Mouse (Mus musculus) limb, embryonic 11.5 days (tissue): ENCODE data around the gene Rdh16f2. TPM values are rescaled to one million over a fixed set of nuclear protein-coding genes. Genes with fewer than 3 reads are reported as not detected.
"Not testable (repeated sequence)": the region's sequence is repeated elsewhere in the genome, so short reads cannot be mapped to it uniquely, and the experiment has no call there.

Experiments
- ATAC-seq: fragments of 200-750 bp; cut with Nextera tagmentation; 2 replicates; pipeline ENCODE4 v1.8.0; 2017; ENCODE audit warnings: low read depth; ENCODE audit not compliant: insufficient number of reproducible peaks, low FRiP score, low TSS enrichment
- DNase-seq: peaks from one replicate; pipeline ENCODE4 v3.0.0-alpha.2; 2015; ENCODE audit warnings: low spot score
- H3K27ac ChIP-seq: fragments of 300-500 bp; sonication (generic); replicated peaks from 2 replicates; pipeline ENCODE4 v1.5.1; 2014; ENCODE audit warnings: low read depth, mild to moderate bottlenecking, low read length
- H3K27me3 ChIP-seq: fragments of 300-500 bp; sonication (generic); 2 replicates; pipeline ENCODE4 v1.6.1; 2014; ENCODE audit warnings: mild to moderate bottlenecking, low read length, mixed read lengths; ENCODE audit not compliant: control insufficient read depth, insufficient read depth
- H3K36me3 ChIP-seq: fragments of 300-500 bp; sonication (generic); 2 replicates; pipeline ENCODE4 v1.6.1; 2014; ENCODE audit warnings: mild to moderate bottlenecking, low read length, moderate library complexity, mixed read lengths; ENCODE audit not compliant: control insufficient read depth, insufficient read depth
- H3K4me1 ChIP-seq: fragments of 300-500 bp; sonication (generic); 2 replicates; pipeline ENCODE4 v1.6.1; 2014; ENCODE audit warnings: low read length, mixed read lengths; ENCODE audit not compliant: control insufficient read depth, insufficient read depth
- H3K4me2 ChIP-seq: fragments of 300-500 bp; sonication (generic); 2 replicates; pipeline ENCODE4 v1.6.1; 2014; ENCODE audit warnings: low read depth, mild to moderate bottlenecking, moderate library complexity; ENCODE audit not compliant: severe bottlenecking
- H3K4me3 ChIP-seq: fragments of 300-500 bp; sonication (generic); 2 replicates; pipeline ENCODE4 v1.5.1; 2014; ENCODE audit warnings: low read depth, low read length
- H3K9ac ChIP-seq: fragments of 300-500 bp; sonication (generic); 2 replicates; pipeline ENCODE4 v1.6.1; 2014; ENCODE audit warnings: mild to moderate bottlenecking, low read length
- H3K9me3 ChIP-seq: fragments of 300-500 bp; sonication (generic); 2 replicates; pipeline ENCODE4 v1.6.1; 2016; ENCODE audit warnings: low read length; ENCODE audit not compliant: control insufficient read depth
- WGBS: fragments of 180-500 bp; shearing (Covaris S2); extraction: QIAGEN DNeasy Blood & Tissue Kit; methylation state at CpG from one replicate; pipeline ENCODE4 v1.1.7; 2014; 5-methylcytosine and 5-hydroxymethylcytosine counted together
- polyA plus RNA-seq: library from polyadenylated mRNA; unstranded; fragments of >200 nt; fragmentation: Nextera tagmentation; extraction: Ambion mirVana; gene quantifications from 2 replicates; pipeline ENCODE4 v1.2.1, GENCODE M21; 2014

Gene Rdh16f2
- polyA plus RNA-seq, result not detected in 2 replicates

DNA sequence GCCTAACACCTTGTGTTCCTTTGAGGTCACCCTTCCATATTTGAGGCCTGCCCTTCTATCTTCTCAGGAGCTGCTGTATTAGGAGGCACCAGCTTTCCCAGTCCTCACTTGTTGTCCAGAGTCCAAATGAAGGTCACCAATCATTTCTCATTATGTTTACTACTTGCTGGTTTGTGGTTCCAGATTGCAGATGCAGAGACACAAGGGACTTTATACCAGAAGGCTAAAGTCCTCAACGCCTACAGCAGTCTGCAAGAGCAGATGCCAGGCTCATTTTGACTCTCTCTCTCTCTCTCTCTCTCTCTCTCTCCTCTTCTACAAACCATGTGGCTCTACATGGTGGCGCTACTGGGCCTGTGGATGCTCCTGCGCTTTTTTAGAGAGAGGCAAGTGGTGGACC, at the start of gene Rdh16f2:
Gene Rdh16f2, plus strand, starts transcription at position 243 of the 400 bp plus-strand sequence.
- 84% methylated on average over 3 of the region's 3 CpGs for WGBS
- Histone ChIP-seq H3K9me3 (no peaks in the 10 kb centered on the region), H3K27ac (no peak within 1 kb of the TSS), H3K36me3 (no peaks in the 10 kb centered on the region), H3K4me2 (no peak within 1 kb of the TSS), H3K4me1 (no peaks in the 10 kb centered on the region), H3K27me3 (no peaks in the 10 kb centered on the region), H3K4me3 (no peak within 1 kb of the TSS), H3K9ac (no peak within 1 kb of the TSS)
- ATAC-seq, result no peak
- DNase-seq, result no peak

- not testable (repeated sequence) for H3K9ac ChIP-seq, ATAC-seq, H3K9me3 ChIP-seq, DNase-seq, H3K4me3 ChIP-seq, H3K4me1 ChIP-seq, H3K27me3 ChIP-seq, H3K36me3 ChIP-seq, H3K27ac ChIP-seq, H3K4me2 ChIP-seq
- WGBS, result 75% methylated on average over 4 of the region's 4 CpGs
Measured at GRCm38 (mm10) chr10:127817268-127817910, 48.9 kb upstream of the Rdh16f2 start.

DNA sequence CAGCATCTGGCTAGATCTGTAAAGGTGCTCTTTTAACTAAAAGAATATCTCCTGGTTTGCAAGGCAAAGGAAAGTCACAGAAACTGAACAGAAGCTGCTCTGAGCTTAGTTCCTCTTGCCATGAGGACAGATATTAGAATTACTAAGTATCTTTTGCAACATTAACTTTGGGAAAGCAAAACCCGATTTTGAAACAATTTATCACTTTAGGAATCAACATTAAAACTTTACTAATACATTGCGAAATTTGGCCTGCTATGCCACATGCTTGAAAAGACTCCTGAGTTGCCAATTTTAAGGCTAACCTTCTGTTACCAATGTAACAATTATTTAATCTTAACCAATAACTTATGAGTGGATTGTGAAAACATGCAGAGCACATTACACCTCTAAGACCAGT, 44.5 kb upstream of the Rdh16f2 start:
- H3K27me3 ChIP-seq, H3K9ac ChIP-seq, H3K4me3 ChIP-seq, DNase-seq, H3K9me3 ChIP-seq, H3K27ac ChIP-seq, H3K4me2 ChIP-seq, H3K36me3 ChIP-seq, H3K4me1 ChIP-seq, ATAC-seq: not testable (repeated sequence)
- 91% methylated on average over 2 of the region's 2 CpGs for WGBS

DNA sequence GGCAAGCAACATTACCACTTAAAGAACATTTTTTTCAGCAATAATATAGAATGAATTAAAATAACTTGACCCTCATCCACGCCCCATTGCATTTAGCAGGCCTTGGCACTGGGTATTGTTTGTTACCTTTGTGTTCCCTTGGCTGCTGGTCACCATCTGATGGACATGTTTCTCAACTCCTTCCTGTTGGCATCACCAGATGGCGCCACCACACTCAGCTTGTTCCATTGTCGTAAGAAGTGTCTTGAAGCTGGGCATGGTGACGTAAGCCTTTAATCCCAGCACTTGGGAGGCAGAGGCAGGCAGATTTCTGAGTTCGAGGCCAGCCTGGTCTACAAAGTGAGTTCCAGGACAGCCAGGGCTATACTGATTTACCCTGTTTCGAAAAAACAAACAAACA, 40.9 kb upstream of the Rdh16f2 start:
- 81% methylated on average over 6 of the region's 6 CpGs for WGBS
- peak; percentile 29 for DNase-seq
- no peak overlapping the region for H3K4me3 ChIP-seq
- no peak overlapping the region for H3K27ac ChIP-seq
- no peak overlapping the region for H3K4me2 ChIP-seq
- H3K27me3 ChIP-seq, result no peaks in the 10 kb centered on the region
- no peaks in the 10 kb centered on the region for H3K9me3 ChIP-seq
- H3K36me3 ChIP-seq, result no peaks in the 10 kb centered on the region
- no peak for ATAC-seq
- no peaks in the 10 kb centered on the region for H3K4me1 ChIP-seq
- H3K9ac ChIP-seq, result no peak overlapping the region

- no peaks in the 10 kb centered on the region for H3K9me3 ChIP-seq
- H3K9ac ChIP-seq, result no peak overlapping the region
- H3K4me2 ChIP-seq, result no peak overlapping the region
- ATAC-seq, result no peak
- H3K36me3 ChIP-seq, result no peaks in the 10 kb centered on the region
- H3K27me3 ChIP-seq, result no peaks in the 10 kb centered on the region
- DNase-seq, result no peak
- no peak overlapping the region for H3K4me3 ChIP-seq
- 74% methylated on average over 3 of the region's 3 CpGs for WGBS
- no peak overlapping the region for H3K27ac ChIP-seq
- no peaks in the 10 kb centered on the region for H3K4me1 ChIP-seq
Measured at GRCm38 (mm10) chr10:127829121-127829520, 37.2 kb upstream of the Rdh16f2 start.

DNA sequence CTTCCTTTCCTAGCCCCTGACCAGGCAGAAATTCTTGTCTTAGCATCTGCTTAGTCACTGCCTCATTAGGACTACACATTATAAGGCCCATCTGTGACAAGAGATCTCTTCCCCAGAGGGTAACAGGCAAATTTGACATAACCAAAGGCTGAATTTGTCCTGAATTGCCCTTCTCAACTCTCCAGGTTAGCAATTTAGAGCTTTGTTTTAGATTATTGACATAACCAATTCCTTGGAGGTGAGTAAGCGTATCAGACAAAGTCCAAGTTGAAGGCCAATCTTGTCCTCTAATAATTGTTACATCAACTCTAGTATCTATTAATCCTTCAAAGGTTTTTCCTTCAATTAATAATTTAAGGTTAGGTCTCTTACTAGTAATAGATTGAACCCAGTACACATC, 32.1 kb upstream of the Rdh16f2 start:
- H3K4me3 ChIP-seq, DNase-seq, H3K9ac ChIP-seq, H3K36me3 ChIP-seq, ATAC-seq, H3K9me3 ChIP-seq, H3K4me1 ChIP-seq, H3K4me2 ChIP-seq, H3K27ac ChIP-seq, H3K27me3 ChIP-seq: not testable (repeated sequence)
- WGBS, result 96% methylated on average over 1 of the region's 1 CpGs

- no peak for DNase-seq
- H3K9ac ChIP-seq, result no peak overlapping the region
- H3K4me2 ChIP-seq, result no peak overlapping the region
- H3K27ac ChIP-seq, result no peak overlapping the region
- WGBS, result 91% methylated on average over 5 of the region's 5 CpGs
- no peaks in the 10 kb centered on the region for H3K4me1 ChIP-seq
- ATAC-seq, result no peak
- no peaks in the 10 kb centered on the region for H3K27me3 ChIP-seq
- no peak overlapping the region for H3K4me3 ChIP-seq
- H3K36me3 ChIP-seq, result no peaks in the 10 kb centered on the region
- no peaks in the 10 kb centered on the region for H3K9me3 ChIP-seq
Measured at GRCm38 (mm10) chr10:127835292-127835691, 31.0 kb upstream of the Rdh16f2 start.

DNA sequence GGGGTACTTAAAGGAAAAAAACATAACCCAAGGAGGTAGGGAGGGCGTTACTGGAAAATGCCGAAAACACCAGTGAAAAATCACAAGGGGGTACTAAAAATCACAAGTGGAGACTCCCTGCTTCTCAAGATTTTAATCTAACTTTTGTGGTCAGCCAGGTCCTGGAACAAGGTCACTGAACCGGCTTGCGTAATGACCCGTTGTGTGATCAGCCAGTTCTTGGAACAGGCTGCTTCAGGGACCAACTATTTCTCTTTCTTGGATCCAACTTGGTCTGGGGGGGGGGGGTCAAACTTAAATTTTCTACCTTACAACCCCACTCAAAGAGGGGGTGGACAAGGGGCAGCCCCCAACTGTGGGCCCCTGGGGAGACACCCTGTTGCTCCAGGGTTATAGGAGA, 28.5 kb upstream of the Rdh16f2 start:
- not testable (repeated sequence) for ATAC-seq, H3K27me3 ChIP-seq, H3K27ac ChIP-seq, H3K4me2 ChIP-seq, H3K36me3 ChIP-seq, DNase-seq, H3K9me3 ChIP-seq, H3K4me1 ChIP-seq, H3K4me3 ChIP-seq, H3K9ac ChIP-seq
- 91% methylated on average over 5 of the region's 5 CpGs for WGBS

GRCm38 (mm10) chr10:127838539-127838938, 27.7 kb upstream of the Rdh16f2 start:
- DNase-seq (no peak), ATAC-seq (no peak)
- 88% methylated on average over 2 of the region's 2 CpGs for WGBS
- Histone ChIP-seq H3K27me3 (no peaks in the 10 kb centered on the region), H3K4me1 (no peaks in the 10 kb centered on the region), H3K27ac (no peak overlapping the region), H3K9me3 (no peaks in the 10 kb centered on the region), H3K4me2 (no peak overlapping the region), H3K9ac (no peak overlapping the region), H3K4me3 (no peak overlapping the region), H3K36me3 (no peaks in the 10 kb centered on the region)
